Mouse (Mus musculus) hindbrain, postnatal 0 days (tissue): ENCODE results near the gene Ift20. TPM values are rescaled to one million over a fixed set of nuclear protein-coding genes. Genes with fewer than 3 reads are reported as not detected.
"Not testable (repeated sequence)": the region's sequence is repeated elsewhere in the genome, so short reads cannot be mapped to it uniquely, and the experiment has no call there.

ENCODE experiments used
- ATAC-seq: fragments of 200-750 bp; cut with Nextera tagmentation; 2 replicates; pipeline ENCODE4 v1.8.0; 2017; ENCODE audit warnings: mild to moderate bottlenecking, moderate TSS enrichment, moderate library complexity
- DNase-seq: peaks from one replicate; pipeline ENCODE4 v3.0.0-alpha.2; 2015; ENCODE audit warnings: low spot score
- H3K27ac ChIP-seq: fragments of 300-500 bp; sonication (generic); 2 replicates; pipeline ENCODE4 v1.5.1; 2014; ENCODE audit warnings: mild to moderate bottlenecking
- H3K27me3 ChIP-seq: fragments of 300-500 bp; sonication (generic); 2 replicates; pipeline ENCODE4 v1.6.1; 2014; ENCODE audit warnings: low read length, mixed read lengths; ENCODE audit not compliant: insufficient read depth
- H3K36me3 ChIP-seq: fragments of 300-500 bp; sonication (generic); 2 replicates; pipeline ENCODE4 v1.6.1; 2014; ENCODE audit warnings: low read length, mixed read lengths; ENCODE audit not compliant: insufficient read depth
- H3K4me1 ChIP-seq: fragments of 300-500 bp; sonication (generic); 2 replicates; pipeline ENCODE4 v1.6.1; 2014; ENCODE audit warnings: antibody characterized with exemption, low read length, mixed read lengths; ENCODE audit not compliant: insufficient read depth
- H3K4me2 ChIP-seq: fragments of 300-500 bp; sonication (generic); 2 replicates; pipeline ENCODE4 v1.6.1; 2014; ENCODE audit warnings: low read depth, mild to moderate bottlenecking, low read length, moderate library complexity, mixed read lengths
- H3K4me3 ChIP-seq: fragments of 300-500 bp; sonication (generic); 2 replicates; pipeline ENCODE4 v1.5.1; 2014; ENCODE audit warnings: low read length
- H3K9ac ChIP-seq: fragments of 300-500 bp; sonication (generic); replicated peaks from 2 replicates; pipeline ENCODE4 v1.6.1; 2014; ENCODE audit warnings: mild to moderate bottlenecking, low read length, moderate library complexity, mixed read lengths
- H3K9me3 ChIP-seq: fragments of 300-500 bp; sonication (generic); 2 replicates; pipeline ENCODE4 v1.6.1; 2016; ENCODE audit warnings: low read length, mixed read lengths
- CTCF ChIP-seq: IDR thresholded peaks from 2 replicates; pipeline ENCODE4 v1.5.1; 2016; ENCODE audit warnings: antibody characterized with exemption, control low read depth, low read depth
- WGBS: fragments of 180-500 bp; shearing (Covaris S2); extraction: QIAGEN DNeasy Blood & Tissue Kit; methylation state at CpG from one replicate; pipeline ENCODE4 v1.1.7; 2014; 5-methylcytosine and 5-hydroxymethylcytosine counted together
- polyA plus RNA-seq: library from polyadenylated mRNA; unstranded; fragments of >200 nt; fragmentation: Nextera tagmentation; extraction: Ambion mirVana; gene quantifications from 2 replicates; pipeline ENCODE4 v1.2.1, GENCODE M21; 2015
- total RNA-seq: library from RNA; depleted of rRNA; stranded (reverse); fragments of >200 nt; gene quantifications from 2 replicates; pipeline ENCODE4 v1.2.3, GENCODE M21; 2014; rRNA removed

Gene Ift20
- total and polyA plus RNA-seq, 2 experiments from 2014 or later = 96.2 to 123 TPM

DNA sequence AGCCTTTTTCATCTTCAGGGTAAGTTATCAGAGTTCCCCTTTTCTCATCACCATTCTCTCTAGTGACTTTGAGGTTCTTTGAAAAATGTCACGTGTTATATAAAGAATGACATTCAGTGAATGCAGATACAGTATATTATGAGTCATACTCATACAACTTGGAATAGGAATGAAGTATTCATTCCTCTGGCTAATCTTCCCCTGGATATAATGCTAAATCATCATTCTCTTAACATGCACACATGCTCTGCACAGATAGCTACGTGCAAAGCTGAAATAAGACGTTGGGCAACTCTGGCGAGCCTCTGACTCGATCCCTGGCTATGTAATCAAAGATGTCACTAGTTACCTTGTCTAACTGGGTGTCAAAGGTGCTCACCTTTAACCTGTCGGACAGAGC, 35.7 kb downstream of the Ift20 start:
- Histone ChIP-seq H3K4me3 (no peak overlapping the region), H3K9ac (no peak overlapping the region), H3K9me3 (no peaks in the 10 kb centered on the region), H3K4me1 (no peaks in the 10 kb centered on the region), H3K4me2 (no peak overlapping the region), H3K27ac (no peak overlapping the region), H3K27me3 (no peaks in the 10 kb centered on the region), H3K36me3 (peaks cover 26% of the 10 kb centered on the region)
- 94% methylated on average over 6 of the region's 6 CpGs for WGBS
- TF ChIP-seq CTCF = no peak
- ATAC-seq (no peak), DNase-seq (no peak)

DNA sequence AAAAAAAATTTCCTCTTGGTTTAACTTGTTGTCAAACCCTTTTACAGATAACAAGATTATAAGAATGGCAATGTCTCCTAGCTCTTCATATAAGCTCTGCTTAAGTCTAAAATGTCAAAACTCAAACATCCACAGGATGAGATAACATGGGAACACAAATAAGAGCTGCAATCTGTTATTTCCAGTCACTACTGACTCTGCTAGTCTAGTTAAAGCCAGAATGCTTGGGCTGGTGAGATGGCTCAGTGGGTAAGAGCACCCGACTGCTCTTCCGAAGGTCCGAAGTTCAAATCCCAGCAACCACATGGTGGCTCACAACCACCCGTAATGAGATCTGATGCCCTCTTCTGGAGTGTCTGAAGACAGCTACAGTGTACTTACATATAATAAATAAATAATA, 37.9 kb downstream of the Ift20 start:
- H3K4me3 ChIP-seq, H3K4me2 ChIP-seq, ATAC-seq, H3K9me3 ChIP-seq, DNase-seq, H3K4me1 ChIP-seq, H3K27me3 ChIP-seq, H3K9ac ChIP-seq, H3K27ac ChIP-seq: not testable (repeated sequence)
- 98% methylated on average over 3 of the region's 4 CpGs for WGBS
- H3K36me3 ChIP-seq = peaks cover 28% of the 10 kb centered on the region

DNA sequence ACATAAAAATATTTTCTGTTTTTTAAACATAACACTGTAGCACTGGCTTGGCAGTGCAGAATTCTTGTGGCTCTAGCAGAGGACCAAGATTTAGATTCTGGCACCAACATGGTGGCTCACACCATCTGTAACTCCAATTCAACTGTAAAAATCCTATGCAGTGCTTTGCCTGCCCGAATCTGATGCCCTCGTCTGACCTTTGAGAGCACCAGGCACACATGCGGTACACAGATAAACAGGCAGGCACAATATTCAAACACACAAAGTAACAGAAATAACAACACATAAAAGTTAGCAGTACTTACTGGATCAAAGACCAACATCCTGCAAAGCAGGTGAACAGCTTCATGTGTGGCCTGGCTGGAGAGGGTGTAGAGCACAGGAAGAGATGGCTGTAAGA, 38.4 kb downstream of the Ift20 start:
- Histone ChIP-seq H3K27me3 (no peaks in the 10 kb centered on the region), H3K9me3 (no peaks in the 10 kb centered on the region), H3K4me2 (no peak overlapping the region), H3K36me3 (peaks cover 25% of the 10 kb centered on the region), H3K9ac (no peak overlapping the region), H3K4me1 (no peaks in the 10 kb centered on the region), H3K4me3 (no peak overlapping the region), H3K27ac (no peak overlapping the region)
- TF ChIP-seq CTCF = no peak
- 89% methylated on average over 3 of the region's 3 CpGs for WGBS
- no peak for DNase-seq
- ATAC-seq = no peak

DNA sequence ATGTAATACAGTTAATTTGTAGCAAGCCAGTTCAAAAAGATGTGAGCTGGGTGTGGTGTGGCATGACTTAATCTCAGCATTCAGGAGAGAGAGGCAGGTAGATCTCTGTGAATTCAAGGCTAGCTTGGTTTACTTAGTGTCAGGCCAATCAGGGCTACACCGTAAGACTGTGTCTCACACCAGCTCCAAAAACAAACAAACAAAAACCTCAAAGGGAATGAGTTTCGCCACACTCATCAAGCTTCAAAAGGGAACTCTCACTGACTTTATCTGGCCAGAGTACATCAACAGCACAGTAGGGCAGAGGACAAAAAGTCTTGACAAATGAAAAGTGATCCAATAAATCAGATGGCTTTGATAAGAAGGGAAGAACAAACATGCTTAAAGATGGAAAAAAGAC, 38.8 kb downstream of the Ift20 start:
- 85% methylated on average over 2 of the region's 2 CpGs for WGBS
- H3K4me3 ChIP-seq = no peak overlapping the region
- no peak for TF ChIP-seq CTCF
- H3K9me3 ChIP-seq = no peaks in the 10 kb centered on the region
- H3K36me3 ChIP-seq = peaks cover 25% of the 10 kb centered on the region
- no peaks in the 10 kb centered on the region for H3K27me3 ChIP-seq
- no peaks in the 10 kb centered on the region for H3K4me1 ChIP-seq
- no peak overlapping the region for H3K4me2 ChIP-seq
- no peak for ATAC-seq
- no peak overlapping the region for H3K9ac ChIP-seq
- H3K27ac ChIP-seq = no peak overlapping the region
- DNase-seq = no peak

DNA sequence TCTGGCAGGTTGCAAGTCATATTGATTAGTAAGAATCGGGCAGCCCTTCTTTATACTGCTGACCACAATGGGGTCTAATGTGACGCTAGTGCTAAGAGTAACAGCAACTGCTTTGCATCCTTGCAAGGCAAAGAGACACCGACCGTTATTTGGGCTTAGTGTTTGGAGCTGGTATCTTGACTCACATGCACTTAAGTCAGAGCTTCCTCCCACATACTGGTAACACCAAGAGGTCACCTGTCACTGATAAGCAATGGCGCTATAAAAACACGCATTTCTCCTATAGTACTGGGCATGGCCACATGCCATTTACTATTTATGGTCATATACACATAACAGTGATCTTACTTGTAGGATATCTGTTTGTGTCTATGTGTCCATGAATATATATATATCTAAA, 46.7 kb downstream of the Ift20 start:
- TF ChIP-seq CTCF = no peak
- Histone ChIP-seq H3K4me1 (no peaks in the 10 kb centered on the region), H3K4me3 (no peak overlapping the region), H3K4me2 (no peak overlapping the region), H3K9ac (no peak overlapping the region), H3K36me3 (peaks cover 23% of the 10 kb centered on the region), H3K27me3 (no peaks in the 10 kb centered on the region), H3K27ac (no peak overlapping the region), H3K9me3 (no peaks in the 10 kb centered on the region)
- DNase-seq (no peak), ATAC-seq (no peak)
- 93% methylated on average over 6 of the region's 6 CpGs for WGBS

DNA sequence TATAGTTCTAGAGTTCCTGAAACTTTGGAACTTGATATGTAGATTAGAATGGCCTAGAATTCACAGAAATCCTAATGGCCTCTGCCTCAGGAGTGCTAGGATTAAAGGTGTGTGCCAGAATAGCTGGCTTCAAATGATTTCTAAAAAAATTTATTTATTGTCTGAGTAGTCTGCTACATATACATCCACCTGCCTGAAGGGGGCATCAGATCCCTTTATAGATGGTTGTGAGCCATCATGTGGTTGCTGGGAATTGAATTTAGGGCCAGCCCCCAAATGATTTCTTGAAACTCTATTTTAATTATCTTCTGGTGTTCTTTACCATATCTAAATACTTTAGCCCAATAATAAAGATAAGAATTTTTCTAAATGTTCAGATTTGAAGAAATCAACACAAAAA, 49.9 kb downstream of the Ift20 start:
- H3K9me3 ChIP-seq = no peaks in the 10 kb centered on the region
- DNase-seq = no peak
- H3K36me3 ChIP-seq = peaks cover 15% of the 10 kb centered on the region
- H3K4me3 ChIP-seq = no peak overlapping the region
- no peak overlapping the region for H3K27ac ChIP-seq
- H3K27me3 ChIP-seq = no peaks in the 10 kb centered on the region
- TF ChIP-seq CTCF = 0 out of 2 replicates have a peak, but pooled peaks have one; percentile 8
- H3K4me1 ChIP-seq = no peaks in the 10 kb centered on the region
- ATAC-seq = no peak
- H3K9ac ChIP-seq = no peak overlapping the region
- H3K4me2 ChIP-seq = no peak overlapping the region

DNA sequence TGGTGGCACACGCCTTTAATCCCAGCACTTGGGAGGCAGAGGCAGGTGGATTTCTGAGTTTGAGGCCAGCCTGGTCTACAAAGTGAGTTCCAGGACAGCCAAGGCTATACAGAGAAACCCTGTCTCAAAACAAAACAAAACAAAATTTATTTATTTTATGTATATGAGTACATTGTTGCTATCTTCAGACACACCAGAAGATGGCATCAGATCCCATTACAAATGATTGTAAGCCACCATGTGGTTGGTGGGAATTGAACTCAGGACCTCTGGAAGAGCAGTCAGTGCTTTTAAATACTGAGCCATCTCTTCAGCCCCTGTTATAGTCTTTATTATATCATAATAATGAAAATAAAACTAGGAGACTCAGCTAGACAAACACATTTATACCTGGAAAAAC, 51.5 kb downstream of the Ift20 start:
- H3K9ac ChIP-seq, H3K27me3 ChIP-seq, H3K36me3 ChIP-seq, H3K27ac ChIP-seq, H3K4me3 ChIP-seq, H3K9me3 ChIP-seq, H3K4me1 ChIP-seq, H3K4me2 ChIP-seq, DNase-seq, ATAC-seq: not testable (repeated sequence)
- peak; percentile 26; the same call in 1 of the 2 replicates for TF ChIP-seq CTCF
- 96% methylated on average over 1 of the region's 1 CpGs for WGBS

Other genes with a start within 250 kb of the Ift20 start
- 0.10 TPM in 1 of 2 replicates, not detected in the other for gene BC030499, start 245.5 kb upstream of the Ift20 start, total RNA-seq
- 0.15 TPM in 1 of 2 replicates, not detected in the other for gene BC030499, start 245.5 kb upstream of the Ift20 start, polyA plus RNA-seq
- 26.7 and 31.4 TPM in 2 replicates for gene Spag5, start 234.8 kb upstream of the Ift20 start, total RNA-seq
- 9.1 and 9.9 TPM in 2 replicates for gene Spag5, start 234.8 kb upstream of the Ift20 start, polyA plus RNA-seq
- gene Aldoc, start 213.4 kb upstream of the Ift20 start, total RNA-seq = 798 and 822 TPM in 2 replicates
- 693 and 762 TPM in 2 replicates for gene Aldoc, start 213.4 kb upstream of the Ift20 start, polyA plus RNA-seq
- gene Pigs, start 207.9 kb upstream of the Ift20 start, total RNA-seq = 88.3 and 89.0 TPM in 2 replicates
- gene Pigs, start 207.9 kb upstream of the Ift20 start, polyA plus RNA-seq = 105 TPM in 2 replicates
- gene Unc119, start 192.9 kb upstream of the Ift20 start, total RNA-seq = 125 and 154 TPM in 2 replicates
- 76.2 and 82.0 TPM in 2 replicates for gene Unc119, start 192.9 kb upstream of the Ift20 start, polyA plus RNA-seq
- not detected in 2 replicates for gene Foxn1, start 149.8 kb upstream of the Ift20 start, total RNA-seq
- not detected in 2 replicates for gene Foxn1, start 149.8 kb upstream of the Ift20 start, polyA plus RNA-seq
- 0.10 TPM in 1 of 2 replicates, not detected in the other for gene Slc13a2, start 114.1 kb upstream of the Ift20 start, total RNA-seq
- gene Slc13a2, start 114.1 kb upstream of the Ift20 start, polyA plus RNA-seq = not detected in 2 replicates
- gene Slc46a1, start 70.7 kb upstream of the Ift20 start, total RNA-seq = 18.7 and 20.6 TPM in 2 replicates
- 19.5 and 21.7 TPM in 2 replicates for gene Slc46a1, start 70.7 kb upstream of the Ift20 start, polyA plus RNA-seq
- gene Sarm1, start 38.6 kb upstream of the Ift20 start, total RNA-seq = 85.9 and 87.8 TPM in 2 replicates
- gene Sarm1, start 38.6 kb upstream of the Ift20 start, polyA plus RNA-seq = 30.8 and 32.7 TPM in 2 replicates
- gene Vtn, start 37.3 kb upstream of the Ift20 start, total RNA-seq = 109 and 152 TPM in 2 replicates
- gene Vtn, start 37.3 kb upstream of the Ift20 start, polyA plus RNA-seq = 118 and 133 TPM in 2 replicates
- gene Sebox, start 32.9 kb upstream of the Ift20 start, total RNA-seq = 0.58 and 0.78 TPM in 2 replicates
- 0.15 and 0.26 TPM in 2 replicates for gene Sebox, start 32.9 kb upstream of the Ift20 start, polyA plus RNA-seq
- 40.3 and 42.1 TPM in 2 replicates for gene Tmem199, start 24.2 kb upstream of the Ift20 start, total RNA-seq
- 84.8 and 86.9 TPM in 2 replicates for gene Tmem199, start 24.2 kb upstream of the Ift20 start, polyA plus RNA-seq
- 134 and 143 TPM in 2 replicates for gene Poldip2, start 24.2 kb upstream of the Ift20 start, total RNA-seq
- gene Poldip2, start 24.2 kb upstream of the Ift20 start, polyA plus RNA-seq = 165 and 170 TPM in 2 replicates
- 36.6 and 46.2 TPM in 2 replicates for gene Tnfaip1, start within 50 bp of the Ift20 start, total RNA-seq
- 56.1 and 56.2 TPM in 2 replicates for gene Tnfaip1, start within 50 bp of the Ift20 start, polyA plus RNA-seq
- gene Tmem97, start 14.4 kb downstream of the Ift20 start, total RNA-seq = 39.0 and 44.5 TPM in 2 replicates
- 42.8 and 43.5 TPM in 2 replicates for gene Tmem97, start 14.4 kb downstream of the Ift20 start, polyA plus RNA-seq
- gene Nlk, start 161.0 kb downstream of the Ift20 start, total RNA-seq = 30.4 and 36.7 TPM in 2 replicates
- gene Nlk, start 161.0 kb downstream of the Ift20 start, polyA plus RNA-seq = 20.0 and 20.6 TPM in 2 replicates
- gene Ccnq, start 215.4 kb downstream of the Ift20 start, total RNA-seq = 35.9 and 39.0 TPM in 2 replicates
- gene Ccnq, start 215.4 kb downstream of the Ift20 start, polyA plus RNA-seq = 35.4 and 37.5 TPM in 2 replicates